Mouse (Mus musculus): ENCODE measurements at regions not wholly inside any gene's neighbourhood (a gene's known extent, or its start where the extent isn't known, plus 50 kb on each side); places are given as distances from the start of the nearest gene placed in this dataset.

- H3K9ac ChIP-seq (ENCODE audit: insufficient read depth, low read depth, low read length, poor library complexity, severe bottlenecking): no peak overlapping the region
- H3K27ac ChIP-seq (ENCODE audit: insufficient read depth, low read depth, low read length, poor library complexity, severe bottlenecking): no peak overlapping the region
- no peak overlapping the region for H3K4me3 ChIP-seq (ENCODE audit: insufficient read depth in 1 of 2, low read depth in 1 of 2, low read length in 2 of 2, poor library complexity in 1 of 2, severe bottlenecking in 1 of 2)
- no peaks in the 10 kb centered on the region for H3K4me1 ChIP-seq (ENCODE audit: control insufficient read depth in 2 of 2, insufficient read depth in 2 of 2, low read length in 2 of 2, poor library complexity in 1 of 2)
- H3K9me3 ChIP-seq (ENCODE audit: control insufficient read depth, insufficient read depth, low read depth, low read length): no peaks in the 10 kb centered on the region
- no peak for DNase-seq (ENCODE audit: low read depth, low spot score)
- in situ Hi-C loops (cut with MboI; ENCODE audit: low sequenced_read_pairs in 2 of 2, unreplicated experiment in 2 of 2): no loop called here
- H3K36me3 ChIP-seq (ENCODE audit: control insufficient read depth, insufficient read depth, low read length, poor library complexity, severe bottlenecking): no peaks in the 10 kb centered on the region
- TF ChIP-seq HCFC1 (IDR thresholded peaks at IDR 0.05; ENCODE audit: borderline replicate concordance, insufficient read depth, low read length) (no peak), ZC3H11A (IDR thresholded peaks at IDR 0.05; ENCODE audit: borderline replicate concordance, low read depth, low read length) (no peak), CHD2 (IDR thresholded peaks at IDR 0.05; ENCODE audit: low read depth, low read length) (no peak)
Measured at GRCm38 (mm10) chr3:104274718-104275302, 54.6 kb upstream of the Magi3 start.

GRCm38 (mm10) chr3:104274084-104274483, 53.9 kb upstream of the Magi3 start:
- no peak for DNase-seq (ENCODE audit: low read depth, low spot score)
- no peaks in the 10 kb centered on the region for H3K4me1 ChIP-seq (ENCODE audit: control insufficient read depth in 2 of 2, insufficient read depth in 2 of 2, low read length in 2 of 2, poor library complexity in 1 of 2)
- no peaks in the 10 kb centered on the region for H3K36me3 ChIP-seq (ENCODE audit: control insufficient read depth, insufficient read depth, low read length, poor library complexity, severe bottlenecking)
- in situ Hi-C loops (cut with MboI; ENCODE audit: low sequenced_read_pairs in 2 of 2, unreplicated experiment in 2 of 2): no loop called here
- TF ChIP-seq MAFK (IDR thresholded peaks at IDR 0.05; ENCODE audit: insufficient read depth, low read depth, low read length) (no peak), ZC3H11A (IDR thresholded peaks at IDR 0.05; ENCODE audit: borderline replicate concordance, low read depth, low read length) (no peak)
- H3K9me3 ChIP-seq (ENCODE audit: control insufficient read depth, insufficient read depth, low read depth, low read length): no peaks in the 10 kb centered on the region
- no peak overlapping the region for H3K9ac ChIP-seq (ENCODE audit: insufficient read depth, low read depth, low read length, poor library complexity, severe bottlenecking)
- no peak overlapping the region for H3K4me3 ChIP-seq (ENCODE audit: insufficient read depth in 1 of 2, low read depth in 1 of 2, low read length in 2 of 2, poor library complexity in 1 of 2, severe bottlenecking in 1 of 2)
- no peak overlapping the region for H3K27ac ChIP-seq (ENCODE audit: insufficient read depth, low read depth, low read length, poor library complexity, severe bottlenecking)
